Mouse (Mus musculus) c-Kit-positive CD71-positive TER-119-negative erythroid progenitor cells, embryonic 14.5 days (primary cell): ENCODE data around the gene Il23r.
"Not testable (repeated sequence)": the region's sequence is repeated elsewhere in the genome, so short reads cannot be mapped to it uniquely, and the experiment has no call there.

ENCODE experiments used
- DNase-seq: peaks from one replicate; pipeline ENCODE4 v3.0.0-alpha.2; 2013; ENCODE audit warnings: low read depth

Gene Il23r

DNA sequence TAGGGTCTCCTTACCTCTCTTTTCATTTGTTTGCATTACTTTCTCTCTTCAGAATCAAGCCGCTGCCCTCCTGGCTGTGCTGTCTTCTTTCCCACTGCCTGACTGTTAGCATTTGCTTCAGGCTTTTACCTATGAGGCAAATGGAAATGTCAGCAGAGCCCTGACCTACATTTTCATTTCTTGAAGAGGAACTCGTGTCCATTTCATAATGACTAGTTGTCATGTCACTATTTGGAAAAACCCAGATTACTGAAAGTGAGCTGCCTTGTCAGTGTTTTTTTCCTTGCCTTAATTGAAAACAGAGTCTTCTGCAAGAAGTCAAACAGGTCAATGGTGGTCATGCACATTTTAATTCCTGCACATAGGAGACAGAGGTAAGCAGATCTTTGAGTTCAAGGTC, at the start of gene Il23r:
TSS of gene Il23r (minus strand) at position 101 of the 400 bp plus-strand sequence.
- DNase-seq, result no peak

DNA sequence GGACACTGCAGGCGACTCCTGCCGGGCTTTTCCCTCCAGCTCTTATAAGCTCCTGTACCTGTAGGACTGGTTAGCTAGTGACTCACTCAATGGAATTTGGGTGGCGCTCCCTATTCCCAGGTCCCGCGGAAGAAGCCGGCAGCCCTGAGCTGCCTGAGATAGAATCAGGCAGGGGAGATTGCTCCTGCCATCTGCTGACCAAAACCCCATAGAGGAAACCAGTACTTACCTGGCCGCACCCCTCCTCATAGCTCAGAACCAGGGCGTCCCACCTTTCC, 44.1 kb upstream of the Il23r start, which contains the start of gene Tacstd2:
TSS of gene Tacstd2 (minus strand) at position 20 of the 278 bp plus-strand sequence.
- no peak for DNase-seq

DNA sequence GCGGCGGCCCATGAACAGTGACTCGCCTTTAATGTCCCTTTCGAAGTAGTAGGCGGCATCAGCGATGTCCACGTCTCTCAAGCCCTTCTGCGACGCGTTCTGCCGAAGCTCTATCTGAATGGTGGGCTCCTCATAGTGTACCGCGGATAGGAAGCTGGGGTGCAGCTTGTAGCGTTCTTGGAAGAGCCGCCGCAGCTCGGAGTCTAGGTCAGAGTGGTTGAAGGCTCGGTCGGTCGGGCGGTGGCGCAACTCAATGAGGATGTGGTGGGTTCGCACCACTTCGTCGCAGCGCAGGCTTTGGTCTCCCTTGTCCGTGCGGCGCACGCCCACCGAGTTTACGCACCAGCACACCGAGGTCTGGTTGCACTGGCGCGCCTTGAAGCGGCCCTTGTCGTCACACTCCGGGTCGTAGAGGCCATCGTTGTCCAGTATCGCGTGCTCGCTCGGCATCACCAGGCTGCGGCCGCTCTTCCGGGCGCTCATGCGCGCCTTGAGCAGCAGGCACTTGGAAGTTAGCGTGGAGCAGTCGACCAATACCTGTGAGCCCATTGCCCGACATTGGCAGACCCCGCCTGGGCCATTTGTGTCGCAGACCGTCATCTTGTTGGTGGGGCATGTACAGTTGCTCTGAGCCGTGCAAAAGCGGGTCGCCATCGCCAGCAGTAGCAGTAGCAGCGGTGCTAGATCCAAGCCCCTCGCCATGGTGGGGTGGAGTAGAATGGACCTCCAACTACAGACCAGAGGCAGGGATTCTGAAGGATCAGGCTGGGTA, 43.5 kb upstream of the Il23r start:
- no peak for DNase-seq

GRCm38 (mm10) chr6:67534191-67535004, 42.7 kb upstream of the Il23r start:
- DNase-seq, result no peak

DNA sequence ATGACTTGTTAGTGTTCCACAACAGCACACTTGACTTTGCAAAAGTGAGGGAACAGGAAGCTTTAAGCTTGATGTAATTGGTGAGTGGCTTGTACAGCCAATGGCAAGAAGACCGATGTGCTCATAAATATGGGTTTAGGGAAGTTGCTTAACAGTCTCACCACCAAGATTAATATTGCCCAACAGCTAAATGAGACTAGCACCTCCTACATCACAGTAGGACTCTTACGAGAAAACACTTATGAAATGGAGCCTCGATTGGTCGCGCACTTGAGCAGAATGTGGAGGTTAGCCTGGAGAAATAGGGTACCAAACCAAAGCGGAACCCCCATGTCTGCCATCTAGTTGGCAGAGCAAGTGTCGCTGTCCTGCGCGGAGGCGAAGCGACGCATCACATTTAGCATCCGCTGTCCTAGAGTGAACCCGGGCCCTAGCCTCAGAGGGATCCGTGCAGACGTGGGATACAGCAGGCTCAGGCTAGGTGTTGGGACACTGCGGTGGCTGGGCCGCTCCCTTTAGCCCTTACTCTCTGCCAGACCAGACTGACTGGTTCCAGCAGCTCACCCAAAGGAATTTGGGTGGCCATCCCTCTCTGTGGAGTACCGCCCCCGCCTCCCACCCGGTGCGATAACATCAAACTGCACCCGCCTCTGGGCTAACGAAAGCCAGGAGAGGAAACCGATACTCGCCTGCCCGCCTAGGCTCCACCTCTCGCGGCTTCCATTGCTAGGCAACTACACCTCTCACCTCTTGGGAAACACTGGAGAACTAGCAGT, 41.2 kb upstream of the Il23r start:
- no peak for DNase-seq

GRCm38 (mm10) chr6:67531822-67532162, 40.1 kb upstream of the Il23r start:
- DNase-seq, result no peak

- no peak for DNase-seq
These were observed 39.6 kb upstream of the Il23r start for GRCm38 (mm10) chr6:67530992-67531821.

DNA sequence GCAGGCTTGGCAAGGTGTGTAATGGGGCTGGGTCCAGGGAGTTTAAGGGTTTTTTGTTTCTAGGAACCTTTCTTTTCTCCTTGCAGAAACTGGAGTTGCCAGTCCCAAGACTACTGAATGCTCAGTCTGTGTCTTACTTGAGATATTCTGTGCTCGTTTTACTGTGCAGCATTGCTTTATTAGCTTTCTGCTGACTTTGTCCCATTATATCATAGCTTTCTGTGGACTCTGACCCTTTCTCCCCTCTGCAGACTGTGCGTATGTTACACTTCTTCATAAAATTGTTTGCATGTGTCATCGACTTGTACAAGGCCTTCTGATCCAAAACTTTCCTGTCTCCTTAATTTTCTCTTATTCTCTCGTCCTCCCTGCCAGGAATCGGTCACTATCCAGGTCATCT, 34.7 kb upstream of the Il23r start:
- DNase-seq, result no peak

- DNase-seq, result no peak
These were observed 19.1 kb upstream of the Il23r start for GRCm38 (mm10) chr6:67510752-67511151.

DNA sequence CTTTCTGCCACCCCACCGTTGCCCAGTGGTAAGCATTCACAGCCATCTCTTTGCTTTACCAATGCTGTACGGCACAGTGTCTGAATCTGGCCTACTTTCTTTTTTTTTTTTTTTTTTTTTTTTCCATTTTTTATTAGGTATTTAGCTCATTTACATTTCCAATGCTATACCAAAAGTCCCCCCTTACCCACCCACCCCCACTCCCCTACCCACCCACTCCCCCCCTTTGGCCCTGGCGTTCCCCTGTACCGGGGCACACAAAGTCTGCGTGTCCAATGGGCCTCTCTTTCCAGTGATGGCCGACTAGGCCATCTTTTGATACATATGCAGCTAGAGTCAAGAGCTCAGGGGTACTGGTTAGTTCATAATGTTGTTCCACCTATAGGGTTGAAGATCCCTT, 10.3 kb upstream of the Il23r start:
- DNase-seq, result not testable (repeated sequence)

- DNase-seq, result no peak
These were observed 10.6 kb downstream of the Il23r start for GRCm38 (mm10) chr6:67481012-67481411.

- DNase-seq, result no peak
These were observed 20.4 kb downstream of the Il23r start for GRCm38 (mm10) chr6:67471242-67471641.

DNA sequence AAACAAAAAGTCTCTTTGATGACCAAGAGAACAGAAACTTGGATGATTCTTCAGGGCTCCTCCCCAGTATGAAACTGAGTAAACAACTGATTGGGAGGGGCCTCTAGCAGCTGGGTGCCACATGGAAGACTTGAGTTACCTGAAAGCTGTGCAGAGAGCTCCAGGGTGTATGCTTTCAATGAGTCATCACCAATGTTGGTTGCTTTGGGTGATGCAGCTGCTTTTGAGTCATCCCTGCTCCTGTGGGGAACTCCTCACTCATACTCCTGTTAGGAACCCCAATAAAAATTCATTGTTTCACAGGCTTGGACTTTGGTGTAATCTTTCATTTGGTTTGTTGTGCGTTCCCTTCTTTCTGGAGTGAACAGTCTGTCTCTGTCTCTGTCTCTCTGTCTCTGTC, 32.2 kb downstream of the Il23r start:
- no peak for DNase-seq

GRCm38 (mm10) chr6:67451330-67451729, 40.3 kb downstream of the Il23r start:
- DNase-seq, result peak; percentile 9

- DNase-seq, result no peak
These were observed 45.8 kb downstream of the Il23r start for GRCm38 (mm10) chr6:67445866-67446265.

DNA sequence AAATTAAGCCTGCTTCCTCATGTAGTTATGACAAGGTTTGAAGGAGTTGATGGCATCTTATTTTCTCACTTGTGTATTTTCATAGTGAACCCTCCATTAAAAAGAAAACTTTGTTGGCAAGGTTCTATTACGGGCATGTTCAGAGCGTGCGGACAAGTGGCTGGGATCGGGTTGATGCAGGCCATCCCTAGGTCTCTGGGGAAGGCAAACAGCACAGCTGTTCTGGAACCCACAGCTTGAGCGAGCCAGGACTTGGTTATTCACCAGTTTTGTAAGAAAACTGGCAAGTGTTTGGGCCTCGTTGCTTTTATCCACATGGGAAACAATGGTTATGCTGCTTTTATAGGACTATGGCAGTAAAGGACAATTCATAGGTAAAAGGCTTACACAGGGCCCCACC, 48.5 kb downstream of the Il23r start:
- no peak for DNase-seq

GRCm38 (mm10) chr6:67437814-67438385, 53.8 kb downstream of the Il23r start:
- DNase-seq, result no peak

DNA sequence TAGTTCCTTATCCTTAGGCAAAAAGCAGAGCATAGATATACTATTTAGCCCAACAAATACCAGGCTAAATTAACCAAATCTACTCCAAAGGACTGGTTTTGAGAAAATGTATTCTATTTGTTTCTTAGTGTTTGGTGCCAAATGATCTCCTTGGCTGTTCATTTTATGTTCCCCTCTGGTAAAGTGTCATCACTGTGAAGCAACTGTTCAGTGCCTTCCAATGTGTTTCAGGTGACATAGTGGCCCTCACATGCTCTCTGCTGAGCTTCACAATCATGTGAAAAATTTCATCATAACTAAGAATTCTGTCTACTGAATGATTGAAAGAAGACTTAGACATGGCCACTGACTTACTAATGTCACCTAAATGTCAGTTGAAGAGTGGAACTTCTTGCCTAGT, 54.6 kb downstream of the Il23r start:
- DNase-seq, result no peak

DNA sequence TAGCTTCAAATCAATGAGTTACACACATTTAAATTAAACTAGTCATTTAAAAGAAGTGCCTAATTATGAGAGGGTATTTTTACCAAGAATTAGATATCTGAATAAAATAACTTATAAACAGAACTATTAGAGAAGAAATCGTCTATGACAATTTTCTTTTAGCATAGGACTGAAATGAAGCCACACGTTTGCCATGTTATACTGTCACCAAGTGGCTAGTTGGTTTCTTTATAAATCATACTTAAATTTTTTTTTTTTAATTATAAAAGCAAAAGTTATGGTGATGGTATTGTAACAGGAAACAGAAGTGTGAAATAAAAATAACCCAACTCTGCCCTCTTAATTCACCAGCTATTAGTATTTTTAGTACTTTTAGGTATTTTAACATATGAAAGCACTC, 55.4 kb downstream of the Il23r start:
- no peak for DNase-seq

DNA sequence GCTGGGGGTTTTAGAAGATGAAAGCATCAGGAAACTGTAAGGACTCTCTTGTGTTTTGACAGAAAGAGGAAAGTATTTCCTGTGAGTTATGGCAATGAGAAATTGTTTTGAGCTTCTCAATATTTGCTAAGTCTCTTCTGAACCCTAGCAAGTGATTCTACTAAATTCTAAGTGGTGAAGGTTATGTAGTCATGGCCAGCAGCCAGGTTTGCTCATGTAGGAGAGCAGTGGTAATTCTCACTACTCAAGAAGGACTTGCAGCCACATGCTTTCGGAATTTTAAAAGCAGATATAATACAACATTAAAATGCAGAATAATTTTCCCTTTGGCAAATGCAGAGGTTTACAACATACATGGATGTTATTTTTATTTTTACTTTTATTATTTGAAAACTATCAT, 55.9 kb downstream of the Il23r start:
- DNase-seq, result no peak

GRCm38 (mm10) chr6:67434755-67435452, 56.8 kb downstream of the Il23r start:
- no peak for DNase-seq
